Mouse (Mus musculus): ENCODE data around the gene Mrtfa.

- TF ChIP-seq CTCF (IDR thresholded peaks at IDR 0.05) (no peak), EP300 (IDR thresholded peaks at IDR 0.05) (no peak)
Measured at GRCm38 (mm10) chr15:81129970-81130369, 60.6 kb downstream of the Mrtfa start.

Measured in lung, postnatal 0 days (tissue).